In genomic region chr4:100728896-100729479, GRCm38 (mm10) we compare ENCODE assay signal across 11 mouse cellular contexts. TPM values are rescaled to one million over a fixed set of nuclear protein-coding genes. Genes with fewer than 3 reads are reported as not detected.
DNase-seq lines count a peak whose midpoint lies in the region; ATAC-seq and TF ChIP-seq lines count a peak whose summit lies in the region.
"Had no signal": no experiment of that assay in that cellular context is flagged by ENCODE, and none has a peak within 500 bp of the region (broad histone marks: within the 10 kb centered on the region; RNA-seq: fewer than 3 reads in every experiment).

No protein-coding gene starts in this region.

- no peak for TF ChIP-seq EP300 in stomach, postnatal 0 days (optimal IDR thresholded peaks at IDR 0.05)

- no peak overlapping the region for H3K27ac ChIP-seq in hindbrain, embryonic 11.5 days (ENCODE audit: low read depth, low read length)
- no peak overlapping the region for H3K27ac ChIP-seq in hindbrain, embryonic 12.5 days
- no peak overlapping the region for H3K27ac ChIP-seq in stomach, postnatal 0 days (replicated peaks)
- H3K27ac ChIP-seq: embryonic facial prominence, embryonic 13.5 days; liver, embryonic 13.5 days had no signal

- TF ChIP-seq CTCF in stomach, postnatal 0 days (IDR thresholded peaks at IDR 0.05; ENCODE audit: low read depth): peak; percentile 72

- H3K9me3 ChIP-seq in hindbrain, embryonic 11.5 days (ENCODE audit: control insufficient read depth, low read length): no peaks in the 10 kb centered on the region
- H3K9me3 ChIP-seq in hindbrain, embryonic 12.5 days (replicated peaks): no peaks in the 10 kb centered on the region
- H3K9me3 ChIP-seq in stomach, postnatal 0 days (ENCODE audit: control insufficient read depth, low read length): no peaks in the 10 kb centered on the region
- H3K9me3 ChIP-seq: embryonic facial prominence, embryonic 13.5 days; liver, embryonic 13.5 days had no signal

- peak; percentile 51 for DNase-seq in hindbrain, embryonic 11.5 days (ENCODE audit: low spot score)
- DNase-seq in urinary bladder, postnatal 14 days (ENCODE audit: low spot score): peak; percentile 14
- no peak for DNase-seq in urinary bladder, postnatal 4 days (ENCODE audit: low spot score in 2 of 2)
- DNase-seq in heart, postnatal 10 days: peak; percentile 22 to 51
- DNase-seq in stomach, postnatal 0 days (ENCODE audit: low spot score): peak; percentile 18
- DNase-seq in Muller cell, postnatal 12 days (ENCODE audit: inconsistent ontology term): no peak
- no peak for DNase-seq in urinary bladder, postnatal 36 days (ENCODE audit: low spot score in 2 of 2)
- DNase-seq: liver, embryonic 13.5 days had no signal

- WGBS in hindbrain, embryonic 11.5 days: 86% methylated on average over 5 of the region's 5 CpGs
- WGBS in hindbrain, embryonic 12.5 days: 87% methylated on average over 5 of the region's 5 CpGs
- WGBS in stomach, postnatal 0 days: 53% methylated on average over 5 of the region's 5 CpGs

- no peak overlapping the region for H3K9ac ChIP-seq in hindbrain, embryonic 11.5 days (ENCODE audit: low read depth, low read length)
- H3K9ac ChIP-seq in hindbrain, embryonic 12.5 days: no peak overlapping the region
- H3K9ac ChIP-seq in stomach, postnatal 0 days (ENCODE audit: low read length): no peak overlapping the region
- H3K9ac ChIP-seq: embryonic facial prominence, embryonic 13.5 days; liver, embryonic 13.5 days had no signal

- H3K27me3 ChIP-seq in hindbrain, embryonic 11.5 days (ENCODE audit: control insufficient read depth, insufficient read depth, low read length): no peaks in the 10 kb centered on the region
- H3K27me3 ChIP-seq in hindbrain, embryonic 12.5 days: no peaks in the 10 kb centered on the region
- H3K27me3 ChIP-seq in stomach, postnatal 0 days (ENCODE audit: control insufficient read depth, insufficient read depth, low read length): no peaks in the 10 kb centered on the region
- H3K27me3 ChIP-seq: embryonic facial prominence, embryonic 13.5 days; liver, embryonic 13.5 days had no signal

- H3K4me3 ChIP-seq in hindbrain, embryonic 11.5 days (ENCODE audit: low read depth, low read length): no peak overlapping the region
- no peak overlapping the region for H3K4me3 ChIP-seq in hindbrain, embryonic 12.5 days
- H3K4me3 ChIP-seq in stomach, postnatal 0 days (ENCODE audit: low read depth, low read length): no peak overlapping the region
- H3K4me3 ChIP-seq: embryonic facial prominence, embryonic 13.5 days; liver, embryonic 13.5 days had no signal

- intact Hi-C loops in heart, postnatal 10 days (cut with DNase I): loop anchor here (1.0 kb wide), 1 partner anchor 259 kb away; no protein-coding TSS in a partner anchor

- H3K4me2 ChIP-seq in hindbrain, embryonic 11.5 days (replicated peaks; ENCODE audit: low read depth, low read length): no peak overlapping the region
- H3K4me2 ChIP-seq in hindbrain, embryonic 12.5 days (replicated peaks): no peak overlapping the region
- no peak overlapping the region for H3K4me2 ChIP-seq in stomach, postnatal 0 days (replicated peaks; ENCODE audit: low read depth)
- H3K4me2 ChIP-seq: embryonic facial prominence, embryonic 13.5 days; liver, embryonic 13.5 days had no signal

- ATAC-seq in hindbrain, embryonic 11.5 days (ENCODE audit: low FRiP score): no peak
- ATAC-seq in hindbrain, embryonic 12.5 days (ENCODE audit: low FRiP score): no peak
- ATAC-seq in stomach, postnatal 0 days (ENCODE audit: low FRiP score, low TSS enrichment): no peak

- no peaks in the 10 kb centered on the region for H3K36me3 ChIP-seq in hindbrain, embryonic 11.5 days (ENCODE audit: control insufficient read depth, insufficient read depth, low read length)
- no peaks in the 10 kb centered on the region for H3K36me3 ChIP-seq in hindbrain, embryonic 12.5 days
- H3K36me3 ChIP-seq in stomach, postnatal 0 days (ENCODE audit: control insufficient read depth, insufficient read depth, low read length): no peaks in the 10 kb centered on the region
- H3K36me3 ChIP-seq: embryonic facial prominence, embryonic 13.5 days; liver, embryonic 13.5 days had no signal

- H3K4me1 ChIP-seq in hindbrain, embryonic 11.5 days (replicated peaks; ENCODE audit: control insufficient read depth, insufficient read depth, low read length): peaks cover 2% of the 10 kb centered on the region; the same call in 1 of the 2 replicates
- H3K4me1 ChIP-seq in hindbrain, embryonic 12.5 days: 0 out of 2 replicates have a peak, but pooled peaks cover 7% of the 10 kb centered on the region
- H3K4me1 ChIP-seq in stomach, postnatal 0 days (replicated peaks; ENCODE audit: control insufficient read depth, insufficient read depth): no peaks in the 10 kb centered on the region
- H3K4me1 ChIP-seq: embryonic facial prominence, embryonic 13.5 days; liver, embryonic 13.5 days had no signal

RNA-seq across cellular contexts. Expression of gene Cachd1, which starts 47.5 kb away (rescaled TPM):
- polyA plus RNA-seq in hindbrain, embryonic 11.5 days (2014; fragmentation: Nextera tagmentation; extraction: Ambion mirVana): 23.4 and 26.0 TPM in 2 replicates
- polyA plus RNA-seq in hindbrain, embryonic 12.5 days (2016; fragmentation: Nextera tagmentation; extraction: Ambion mirVana): 34.7 and 35.5 TPM in 2 replicates
- total RNA-seq in heart, postnatal 10 days (2021): 1 to 10 TPM; 5.5 to 8.5 TPM
- polyA plus RNA-seq in stomach, postnatal 0 days (2015; fragmentation: Nextera tagmentation; extraction: Ambion mirVana): 6.4 and 7.0 TPM in 2 replicates
- total RNA-seq: neutrophil, adult 5-6 weeks had no signal

Comparison
In these comparisons a context has a peak if more than half of its experiments do, and no peak if none do; other contexts are left out.
1. DNase-seq: peak in hindbrain, embryonic 11.5 days (single experiment), urinary bladder, postnatal 14 days (single experiment), heart, postnatal 10 days (2 of 2) and stomach, postnatal 0 days (single experiment); none in urinary bladder, postnatal 4 days (0 of 2), Muller cell, postnatal 12 days (single experiment) and urinary bladder, postnatal 36 days (0 of 2).